Mouse (Mus musculus) stomach, embryonic 14.5 days (tissue): Measurements from ENCODE around the gene Chmp2a. TPM values are rescaled to one million over a fixed set of nuclear protein-coding genes. Genes with fewer than 3 reads are reported as not detected.

Experiments
- ATAC-seq: fragments of 200-750 bp; cut with Nextera tagmentation; 2 replicates; pipeline ENCODE4 v1.8.0; 2017; ENCODE audit warnings: low read depth, moderate TSS enrichment; ENCODE audit not compliant: insufficient number of reproducible peaks, insufficient read depth, low FRiP score
- H3K27ac ChIP-seq: fragments of 300-500 bp; sonication (generic); 2 replicates; pipeline ENCODE4 v1.5.1; 2014; ENCODE audit warnings: mild to moderate bottlenecking, low read length, moderate library complexity, mixed read lengths
- H3K27me3 ChIP-seq: fragments of 300-500 bp; sonication (generic); 2 replicates; pipeline ENCODE4 v1.6.1; 2014; ENCODE audit warnings: low read length, control low read depth, mixed read lengths; ENCODE audit not compliant: control insufficient read depth, insufficient read depth
- H3K36me3 ChIP-seq: fragments of 300-500 bp; sonication (generic); 2 replicates; pipeline ENCODE4 v1.6.1; 2014; ENCODE audit warnings: mild to moderate bottlenecking, control low read depth, low read length, moderate library complexity, mixed read lengths; ENCODE audit not compliant: control insufficient read depth, insufficient read depth
- H3K4me1 ChIP-seq: fragments of 300-500 bp; sonication (generic); 2 replicates; pipeline ENCODE4 v1.6.1; 2014; ENCODE audit warnings: low read length, control low read depth, mixed read lengths; ENCODE audit not compliant: control insufficient read depth, insufficient read depth
- H3K4me2 ChIP-seq: fragments of 300-500 bp; sonication (generic); replicated peaks from 2 replicates; pipeline ENCODE4 v1.6.1; 2014; ENCODE audit warnings: low read depth, low read length, control low read depth
- H3K4me3 ChIP-seq: fragments of 300-500 bp; sonication (generic); 2 replicates; pipeline ENCODE4 v1.5.1; 2014; ENCODE audit warnings: low read depth, low read length, control low read depth
- H3K9ac ChIP-seq: fragments of 300-500 bp; sonication (generic); replicated peaks from 2 replicates; pipeline ENCODE4 v1.6.1; 2014; ENCODE audit warnings: low read depth, mild to moderate bottlenecking, control low read depth, low read length, moderate library complexity, mixed read lengths
- H3K9me3 ChIP-seq: fragments of 300-500 bp; sonication (generic); 2 replicates; pipeline ENCODE4 v1.6.1; 2016; ENCODE audit warnings: low read depth, low read length, control low read depth; ENCODE audit not compliant: control insufficient read depth
- WGBS: fragments of 180-500 bp; shearing (Covaris S2); extraction: QIAGEN DNeasy Blood & Tissue Kit; methylation state at CpG from one replicate; pipeline ENCODE4 v1.1.7; 2014; 5-methylcytosine and 5-hydroxymethylcytosine counted together
- polyA plus RNA-seq: library from polyadenylated mRNA; unstranded; fragments of >200 nt; fragmentation: Nextera tagmentation; extraction: Ambion mirVana; gene quantifications from 2 replicates; pipeline ENCODE4 v1.2.1, GENCODE M21; 2014

The Chmp2a gene
- polyA plus RNA-seq, 1 experiment from 2014 or later, result 157 TPM

GRCm38 (mm10) chr7:13013671-13014070 lies 20.9 kb downstream of the Chmp2a start:
- no peak overlapping the region for H3K9ac ChIP-seq
- H3K9me3 ChIP-seq, result no peaks in the 10 kb centered on the region
- H3K36me3 ChIP-seq, result no peaks in the 10 kb centered on the region
- WGBS, result 71% methylated on average over 4 of the region's 4 CpGs
- H3K27me3 ChIP-seq, result no peaks in the 10 kb centered on the region
- no peak overlapping the region for H3K4me2 ChIP-seq
- ATAC-seq, result no peak
- no peak overlapping the region for H3K27ac ChIP-seq
- no peak overlapping the region for H3K4me3 ChIP-seq
- H3K4me1 ChIP-seq, result peaks cover 4% of the 10 kb centered on the region; the same call in 1 of the 2 replicates

- Histone ChIP-seq H3K27me3 (no peaks in the 10 kb centered on the region), H3K9me3 (no peaks in the 10 kb centered on the region), H3K9ac (peak within 1 kb of the TSS; percentile 57), H3K27ac (peak within 1 kb of the TSS; percentile 89), H3K4me3 (peak within 1 kb of the TSS; percentile 49), H3K36me3 (peaks cover 25% of the 10 kb centered on the region), H3K4me1 (peaks cover 8% of the 10 kb centered on the region; the same call in 1 of the 2 replicates), H3K4me2 (peak within 1 kb of the TSS; percentile 69)
- ATAC-seq, result no peak
- WGBS, result 12% methylated on average over 26 of the region's 26 CpGs
Observed at GRCm38 (mm10) chr7:13010005-13010908, 24.4 kb downstream of the Chmp2a start, which contains the start of gene Zbtb45. Gene Zbtb45, minus strand, starts transcription at chr7:13010034.

- 0% methylated on average over 42 of the region's 42 CpGs for WGBS
- Histone ChIP-seq H3K4me1 (peaks cover 8% of the 10 kb centered on the region; the same call in 1 of the 2 replicates), H3K9ac (peak overlapping the region; percentile 57), H3K36me3 (peaks cover 25% of the 10 kb centered on the region), H3K4me3 (peak overlapping the region; percentile 49), H3K27ac (peak overlapping the region; percentile 89), H3K27me3 (no peaks in the 10 kb centered on the region), H3K4me2 (peak overlapping the region; percentile 69), H3K9me3 (no peaks in the 10 kb centered on the region)
- peak; percentile 85 for ATAC-seq
Observed at GRCm38 (mm10) chr7:13009143-13010004, 25.2 kb downstream of the Chmp2a start.

GRCm38 (mm10) chr7:13007341-13008092 lies 27.1 kb downstream of the Chmp2a start:
- no peak overlapping the region for H3K4me2 ChIP-seq
- no peak overlapping the region for H3K9ac ChIP-seq
- H3K4me3 ChIP-seq, result no peak overlapping the region

GRCm38 (mm10) chr7:13006531-13006930 lies 28.1 kb downstream of the Chmp2a start:
- no peak overlapping the region for H3K9ac ChIP-seq
- no peak overlapping the region for H3K4me2 ChIP-seq
- peaks cover 25% of the 10 kb centered on the region for H3K36me3 ChIP-seq
- no peaks in the 10 kb centered on the region for H3K9me3 ChIP-seq
- 85% methylated on average over 10 of the region's 10 CpGs for WGBS
- no peaks in the 10 kb centered on the region for H3K27me3 ChIP-seq
- no peak overlapping the region for H3K27ac ChIP-seq
- no peak for ATAC-seq
- no peak overlapping the region for H3K4me3 ChIP-seq
- peaks cover 8% of the 10 kb centered on the region; the same call in 1 of the 2 replicates for H3K4me1 ChIP-seq

More at GRCm38 (mm10) chr7:13007341-13008092, 27.1 kb downstream of the Chmp2a start:
- WGBS, result 47% methylated on average over 56 of the region's 57 CpGs
- no peak overlapping the region for H3K27ac ChIP-seq
- H3K27me3 ChIP-seq, result no peaks in the 10 kb centered on the region
- no peaks in the 10 kb centered on the region for H3K9me3 ChIP-seq
- peaks cover 8% of the 10 kb centered on the region; the same call in 1 of the 2 replicates for H3K4me1 ChIP-seq
- H3K36me3 ChIP-seq, result peaks cover 25% of the 10 kb centered on the region
- no peak for ATAC-seq

- Histone ChIP-seq H3K9ac (no peak overlapping the region), H3K4me3 (no peak overlapping the region), H3K36me3 (peaks cover 25% of the 10 kb centered on the region), H3K4me2 (no peak overlapping the region), H3K27me3 (no peaks in the 10 kb centered on the region), H3K27ac (no peak overlapping the region), H3K4me1 (peaks cover 8% of the 10 kb centered on the region; the same call in 1 of the 2 replicates), H3K9me3 (no peaks in the 10 kb centered on the region)
- 87% methylated on average over 17 of the region's 17 CpGs for WGBS
- ATAC-seq, result no peak
Observed at GRCm38 (mm10) chr7:13006011-13006410, 28.6 kb downstream of the Chmp2a start.

GRCm38 (mm10) chr7:13003380-13003779 lies 31.2 kb downstream of the Chmp2a start:
- Histone ChIP-seq H3K4me1 (0 out of 2 replicates have a peak, but pooled peaks cover under 1% of the 10 kb centered on the region), H3K9ac (no peak overlapping the region), H3K9me3 (no peaks in the 10 kb centered on the region), H3K27ac (no peak overlapping the region), H3K27me3 (no peaks in the 10 kb centered on the region), H3K4me2 (no peak overlapping the region), H3K36me3 (peaks cover 25% of the 10 kb centered on the region), H3K4me3 (no peak overlapping the region)
- 75% methylated on average over 5 of the region's 5 CpGs for WGBS
- ATAC-seq, result no peak
